Mouse (Mus musculus): ENCODE data around the gene Tshz2. TPM values are rescaled to one million over a fixed set of nuclear protein-coding genes. Genes with fewer than 3 reads are reported as not detected.
"Not testable (repeated sequence)": the region's sequence is repeated elsewhere in the genome, so short reads cannot be mapped to it uniquely, and the experiment has no call there.

Gene Tshz2
- total RNA-seq (2021): 10 to 100 TPM; 13.9 to 15.0 TPM

- peak; percentile 66 for DNase-seq
Measured at GRCm38 (mm10) chr2:169632338-169633151, at the start of gene Tshz2. Gene Tshz2 (plus strand): TSS chr2:169633013.

- DNase-seq: no peak
Measured at GRCm38 (mm10) chr2:169583476-169583875, 49.3 kb upstream of the Tshz2 start.

GRCm38 (mm10) chr2:169584745-169585456 is 47.9 kb upstream of the Tshz2 start:
- no peak for DNase-seq

GRCm38 (mm10) chr2:169585631-169586285 is 47.1 kb upstream of the Tshz2 start:
- no peak for DNase-seq

- DNase-seq: no peak
Measured at GRCm38 (mm10) chr2:169586688-169587087, 46.1 kb upstream of the Tshz2 start.

GRCm38 (mm10) chr2:169587645-169588044 is 45.2 kb upstream of the Tshz2 start, which contains the start of gene Gm11011:
Gene Gm11011 (minus strand): TSS chr2:169587745.
- DNase-seq: not testable (repeated sequence)

- no peak for DNase-seq
Measured at GRCm38 (mm10) chr2:169589697-169590096, 43.1 kb upstream of the Tshz2 start.

GRCm38 (mm10) chr2:169590412-169590811 is 42.4 kb upstream of the Tshz2 start:
- no peak for DNase-seq

- DNase-seq: no peak
Measured at GRCm38 (mm10) chr2:169593742-169594141, 39.1 kb upstream of the Tshz2 start.

- DNase-seq: no peak
Measured at GRCm38 (mm10) chr2:169597357-169597756, 35.5 kb upstream of the Tshz2 start.

- DNase-seq: no peak
Measured at GRCm38 (mm10) chr2:169597971-169598370, 34.8 kb upstream of the Tshz2 start.

GRCm38 (mm10) chr2:169599591-169599990 is 33.2 kb upstream of the Tshz2 start:
- no peak for DNase-seq

- no peak for DNase-seq
Measured at GRCm38 (mm10) chr2:169600163-169600562, 32.6 kb upstream of the Tshz2 start.

- no peak for DNase-seq
Measured at GRCm38 (mm10) chr2:169606901-169607678, 25.7 kb upstream of the Tshz2 start.

- DNase-seq: no peak
Measured at GRCm38 (mm10) chr2:169607787-169608186, 25.0 kb upstream of the Tshz2 start.

- no peak for DNase-seq
Measured at GRCm38 (mm10) chr2:169609956-169610355, 22.9 kb upstream of the Tshz2 start.

GRCm38 (mm10) chr2:169610882-169611281 is 21.9 kb upstream of the Tshz2 start:
- DNase-seq: no peak

- no peak for DNase-seq
Measured at GRCm38 (mm10) chr2:169611557-169611956, 21.3 kb upstream of the Tshz2 start.

GRCm38 (mm10) chr2:169614683-169615082 is 18.1 kb upstream of the Tshz2 start:
- DNase-seq: no peak

GRCm38 (mm10) chr2:169615998-169616397 is 16.8 kb upstream of the Tshz2 start:
- DNase-seq: no peak

- DNase-seq: peak; percentile 22
Measured at GRCm38 (mm10) chr2:169621201-169621710, 11.6 kb upstream of the Tshz2 start.

- no peak for DNase-seq
Measured at GRCm38 (mm10) chr2:169630070-169630469, 2.7 kb upstream of the Tshz2 start.

Data from heart, postnatal 4 days (tissue).